Comparison of ENCODE assay signal across 12 mouse cellular contexts in genomic region chr1:158489521-158490021, GRCm38 (mm10).
DNase-seq lines count a peak whose midpoint lies in the region; ATAC-seq and TF ChIP-seq lines count a peak whose summit lies in the region.
"Had no signal": no experiment of that assay in that cellular context is flagged by ENCODE, and none has a peak within 500 bp of the region (broad histone marks: within the 10 kb centered on the region; RNA-seq: fewer than 3 reads in every experiment).

No protein-coding gene starts in this region.

- peak overlapping the region; percentile 67 for H3K27ac ChIP-seq in layer of hippocampus, adult 2 months
- peak overlapping the region; percentile 74 for H3K27ac ChIP-seq in hindbrain, embryonic 16.5 days (ENCODE audit: low read depth, low read length)
- no peak overlapping the region for H3K27ac ChIP-seq in stomach, embryonic 15.5 days
- H3K27ac ChIP-seq in limb, embryonic 10.5 days = no peak overlapping the region
- H3K27ac ChIP-seq: liver, embryonic 15.5 days had no signal

- H3K4me1 ChIP-seq in hindbrain, embryonic 16.5 days (ENCODE audit: control insufficient read depth, insufficient read depth, low read depth, low read length) = peaks cover 11% of the 10 kb centered on the region
- H3K4me1 ChIP-seq in stomach, embryonic 15.5 days = no peaks in the 10 kb centered on the region
- H3K4me1 ChIP-seq in limb, embryonic 10.5 days = no peaks in the 10 kb centered on the region
- H3K4me1 ChIP-seq: liver, embryonic 15.5 days had no signal

- H3K36me3 ChIP-seq in hindbrain, embryonic 16.5 days (ENCODE audit: control insufficient read depth, insufficient read depth, low read length) = no peaks in the 10 kb centered on the region
- H3K36me3 ChIP-seq in stomach, embryonic 15.5 days = no peaks in the 10 kb centered on the region
- no peaks in the 10 kb centered on the region for H3K36me3 ChIP-seq in limb, embryonic 10.5 days
- H3K36me3 ChIP-seq: liver, embryonic 15.5 days had no signal

- TF ChIP-seq CTCF in layer of hippocampus, adult 2 months (conservative IDR thresholded peaks at IDR 0.05) = no peak

- H3K4me3 ChIP-seq in layer of hippocampus, adult 2 months = no peak overlapping the region
- H3K4me3 ChIP-seq in hindbrain, embryonic 16.5 days (ENCODE audit: low read length) = no peak overlapping the region
- no peak overlapping the region for H3K4me3 ChIP-seq in stomach, embryonic 15.5 days (replicated peaks)
- H3K4me3 ChIP-seq in limb, embryonic 10.5 days = no peak overlapping the region
- H3K4me3 ChIP-seq: liver, embryonic 15.5 days had no signal

- WGBS in hindbrain, embryonic 16.5 days = 15% methylated on average over 4 of the region's 4 CpGs
- WGBS in stomach, embryonic 15.5 days = 54% methylated on average over 4 of the region's 4 CpGs
- WGBS in limb, embryonic 10.5 days = 57% methylated on average over 4 of the region's 4 CpGs

- no peak for DNase-seq in layer of hippocampus, adult 2 months (ENCODE audit: low spot score in 2 of 2)
- DNase-seq in layer of hippocampus, adult 9-10 months (ENCODE audit: low spot score) = no peak
- peak; percentile 12 for DNase-seq in embryo, embryonic 9.5 days (ENCODE audit: extremely low spot score)
- no peak for DNase-seq in limb, embryonic 10.5 days (ENCODE audit: low spot score)
- no peak for DNase-seq in kidney, postnatal 36 days
- no peak for DNase-seq in adipocyte (ENCODE audit: low spot score)
- DNase-seq: gastrocnemius, postnatal 10 days had no signal

- H3K27me3 ChIP-seq in hindbrain, embryonic 16.5 days (replicated peaks; ENCODE audit: control insufficient read depth, insufficient read depth, low read length) = no peaks in the 10 kb centered on the region
- no peaks in the 10 kb centered on the region for H3K27me3 ChIP-seq in stomach, embryonic 15.5 days (replicated peaks)
- no peaks in the 10 kb centered on the region for H3K27me3 ChIP-seq in limb, embryonic 10.5 days (ENCODE audit: low read depth, poor library complexity, severe bottlenecking)
- H3K27me3 ChIP-seq: CH12.LX; liver, embryonic 15.5 days had no signal

- no peak overlapping the region for H3K4me2 ChIP-seq in hindbrain, embryonic 16.5 days (ENCODE audit: low read length)
- no peak overlapping the region for H3K4me2 ChIP-seq in stomach, embryonic 15.5 days
- H3K4me2 ChIP-seq: liver, embryonic 15.5 days had no signal

- no peaks in the 10 kb centered on the region for H3K9me3 ChIP-seq in hindbrain, embryonic 16.5 days (ENCODE audit: control insufficient read depth, low read length)
- H3K9me3 ChIP-seq in stomach, embryonic 15.5 days = no peaks in the 10 kb centered on the region
- H3K9me3 ChIP-seq in limb, embryonic 10.5 days (replicated peaks) = no peaks in the 10 kb centered on the region
- H3K9me3 ChIP-seq: liver, embryonic 15.5 days had no signal

- H3K9ac ChIP-seq in hindbrain, embryonic 16.5 days (ENCODE audit: low read depth, low read length) = no peak overlapping the region; the same call in 1 of the 2 replicates
- no peak overlapping the region for H3K9ac ChIP-seq in stomach, embryonic 15.5 days
- H3K9ac ChIP-seq: liver, embryonic 15.5 days had no signal

- peak; percentile 88 for ATAC-seq in hindbrain, embryonic 16.5 days
- peak; percentile 39; the same call in 1 of the 2 replicates for ATAC-seq in stomach, embryonic 15.5 days (ENCODE audit: insufficient read depth, low FRiP score, low read depth)
- ATAC-seq: intestine, embryonic 16.5 days had no signal

Comparison
In these comparisons a context has a peak if more than half of its experiments do, and no peak if none do; other contexts are left out.
1. H3K27ac ChIP-seq: peak in layer of hippocampus, adult 2 months (single experiment) and hindbrain, embryonic 16.5 days (single experiment); none in stomach, embryonic 15.5 days (single experiment) and limb, embryonic 10.5 days (single experiment).